Mouse (Mus musculus) bone marrow macrophage, adult 2 months (primary cell): ENCODE data around the gene Polk. TPM values are rescaled to one million over a fixed set of nuclear protein-coding genes. Genes with fewer than 3 reads are reported as not detected.

ENCODE experiments used
- H3K27ac ChIP-seq: 2 replicates; pipeline ENCODE4 v1.5.1; 2012; ENCODE audit warnings: low read depth, low read length; ENCODE audit not compliant: insufficient read depth
- H3K4me1 ChIP-seq: 2 replicates; pipeline ENCODE4 v1.6.1; 2012; ENCODE audit warnings: low read length; ENCODE audit not compliant: control insufficient read depth, insufficient read depth
- H3K4me3 ChIP-seq: 2 replicates; pipeline ENCODE4 v1.5.1; 2012; ENCODE audit warnings: mild to moderate bottlenecking, low read length, moderate library complexity; ENCODE audit not compliant: insufficient read depth
- CTCF ChIP-seq: IDR thresholded peaks from 2 replicates; pipeline ENCODE4 v1.5.1; 2012; ENCODE audit warnings: low read depth, mild to moderate bottlenecking, low read length, moderate library complexity
- POLR2A ChIP-seq: IDR thresholded peaks from 2 replicates; pipeline ENCODE4 v1.6.1; 2012; ENCODE audit warnings: mild to moderate bottlenecking, low read depth, low read length, borderline replicate concordance
- polyA plus RNA-seq: library from polyadenylated mRNA; stranded (reverse); fragments of >200 nt; gene quantifications from 2 replicates; pipeline ENCODE4 v1.2.4, GENCODE M21; 2012; ENCODE audit not compliant: missing spikeins, insufficient read depth, insufficient read length

The Polk gene
- polyA plus RNA-seq, 1 experiment, result 13.2 TPM

DNA sequence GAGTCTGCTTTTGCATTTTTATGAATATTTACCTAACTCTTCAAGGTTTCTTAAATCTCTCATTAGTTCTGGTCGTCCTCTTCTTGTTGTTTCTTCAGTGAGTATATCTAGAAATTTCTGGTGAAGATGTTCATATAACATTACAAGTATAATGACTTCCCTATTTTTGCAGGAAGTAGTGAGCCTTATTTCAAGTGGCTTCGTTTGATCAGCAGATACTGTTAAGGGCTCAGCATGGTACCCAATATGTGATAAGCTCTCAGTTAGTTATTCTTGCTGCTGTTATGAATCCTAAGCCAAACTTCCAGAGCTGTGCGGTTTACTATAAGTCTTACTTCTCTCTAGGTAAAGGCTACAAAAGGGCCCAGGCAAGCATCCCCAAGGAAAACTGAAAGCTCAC lies 12.8 kb downstream of the Polk start:
- Histone ChIP-seq H3K4me3 (no peak overlapping the region), H3K27ac (no peak overlapping the region), H3K4me1 (peaks cover 27% of the 10 kb centered on the region)
- TF ChIP-seq CTCF, result no peak
- no peak for TF ChIP-seq POLR2A

DNA sequence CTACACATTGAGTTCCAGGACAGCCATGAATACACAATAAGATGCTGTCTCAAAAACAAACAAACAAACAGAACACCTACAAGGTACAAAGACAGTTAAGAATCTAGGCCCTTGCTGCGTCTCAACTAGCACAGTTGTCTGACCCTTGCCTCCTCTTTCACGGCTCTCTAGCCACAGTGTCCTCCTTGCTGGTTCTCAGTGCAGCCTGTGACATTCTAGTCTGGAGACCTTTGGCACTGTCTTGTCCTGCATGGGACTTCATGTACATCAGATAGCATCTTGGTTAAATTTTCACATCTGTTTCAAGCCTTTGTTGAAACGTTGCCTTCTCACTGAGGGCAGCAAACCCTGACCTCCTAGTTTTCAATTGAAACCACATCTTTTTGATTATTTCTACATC lies 13.6 kb downstream of the Polk start:
- Histone ChIP-seq H3K4me1 (peaks cover 25% of the 10 kb centered on the region), H3K4me3 (no peak overlapping the region), H3K27ac (no peak overlapping the region)
- no peak for TF ChIP-seq POLR2A
- TF ChIP-seq CTCF, result no peak

DNA sequence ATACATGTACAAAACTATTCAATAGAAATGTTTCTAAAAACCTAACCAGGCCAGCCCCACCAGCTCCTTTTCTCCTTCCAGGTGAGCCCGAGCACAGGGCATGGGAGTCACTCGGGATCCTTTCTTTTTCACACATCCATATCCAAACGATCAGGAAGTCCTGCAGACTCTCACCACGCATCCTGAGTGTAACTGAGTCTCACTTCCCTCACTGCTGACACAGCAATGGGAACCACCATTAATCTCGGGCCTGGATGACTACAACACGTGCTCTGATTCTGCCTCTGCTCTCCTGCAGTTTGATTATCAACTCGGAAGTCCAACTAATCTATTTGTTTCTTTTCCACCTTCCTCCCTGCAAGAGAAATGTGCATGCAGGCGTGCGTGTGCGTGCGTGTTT lies 14.5 kb downstream of the Polk start:
- no peak for TF ChIP-seq CTCF
- TF ChIP-seq POLR2A, result no peak
- Histone ChIP-seq H3K27ac (no peak overlapping the region), H3K4me3 (no peak overlapping the region)

DNA sequence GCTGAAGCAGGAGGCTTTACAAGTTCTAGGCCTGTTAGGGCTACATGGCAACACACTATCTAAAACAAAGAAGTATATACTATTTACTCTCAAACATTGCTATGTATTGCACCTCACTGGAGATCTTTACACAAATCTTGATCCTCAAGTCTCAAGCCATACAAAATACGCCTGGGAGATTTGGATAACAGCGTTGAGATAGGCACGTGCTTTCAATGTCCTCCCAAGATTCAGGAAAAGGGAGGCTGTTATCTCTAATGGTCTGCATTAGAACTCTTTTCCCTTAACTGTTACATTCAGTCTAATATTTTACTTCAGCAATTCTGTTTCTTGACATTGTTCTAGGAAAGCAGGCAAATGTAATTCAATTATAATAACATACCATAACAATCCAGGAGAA lies 15.4 kb downstream of the Polk start:
- Histone ChIP-seq H3K4me1 (peaks cover 17% of the 10 kb centered on the region), H3K4me3 (no peak overlapping the region), H3K27ac (no peak overlapping the region)
- no peak for TF ChIP-seq POLR2A
- TF ChIP-seq CTCF, result no peak

More for the DNA sequence above, 14.5 kb downstream of the Polk start:
- H3K4me1 ChIP-seq, result peaks cover 20% of the 10 kb centered on the region

DNA sequence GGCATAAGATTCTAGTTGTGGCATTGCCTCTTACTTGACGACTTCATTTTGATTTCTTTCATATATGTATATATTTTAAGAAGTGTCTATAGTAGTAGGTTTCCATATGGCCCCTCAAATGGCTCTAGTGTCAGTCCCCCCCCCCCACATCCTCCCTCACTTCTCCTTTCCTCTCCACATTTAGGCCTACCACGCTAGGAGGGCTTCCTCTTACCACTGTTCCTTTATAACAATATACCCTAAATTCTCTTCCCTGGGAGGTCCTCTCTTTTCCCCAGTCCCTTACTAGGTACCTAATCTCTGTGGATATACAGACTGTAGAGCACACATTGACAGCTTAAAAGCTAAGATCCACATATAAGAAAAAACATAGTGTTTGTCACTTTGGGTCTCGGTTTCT lies 21.1 kb downstream of the Polk start:
- Histone ChIP-seq H3K27ac (no peak overlapping the region), H3K4me1 (peaks cover 12% of the 10 kb centered on the region), H3K4me3 (no peak overlapping the region)
- TF ChIP-seq CTCF, result no peak
- TF ChIP-seq POLR2A, result no peak

DNA sequence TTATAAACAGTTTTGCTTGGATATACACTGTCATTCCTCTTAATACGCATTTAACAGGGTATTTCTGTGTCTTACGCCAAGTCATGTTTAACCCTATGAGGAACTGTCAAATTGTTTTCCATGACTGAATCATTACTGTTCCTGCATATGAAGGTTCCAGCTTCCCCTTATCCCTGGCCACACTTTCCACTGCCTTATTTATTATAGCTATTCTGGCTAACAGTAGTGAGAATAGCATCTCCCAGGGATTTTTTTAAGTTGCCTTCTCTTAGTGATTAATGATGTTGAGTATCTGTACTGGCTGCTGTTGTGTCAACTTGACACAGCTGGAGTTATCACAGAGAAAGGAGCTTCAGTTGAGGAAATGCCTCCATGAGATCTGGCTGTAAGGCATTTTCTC lies 25.0 kb downstream of the Polk start:
- Histone ChIP-seq H3K4me3 (no peak overlapping the region), H3K27ac (no peak overlapping the region), H3K4me1 (peaks cover 16% of the 10 kb centered on the region)
- TF ChIP-seq CTCF (no peak), POLR2A (no peak)

DNA sequence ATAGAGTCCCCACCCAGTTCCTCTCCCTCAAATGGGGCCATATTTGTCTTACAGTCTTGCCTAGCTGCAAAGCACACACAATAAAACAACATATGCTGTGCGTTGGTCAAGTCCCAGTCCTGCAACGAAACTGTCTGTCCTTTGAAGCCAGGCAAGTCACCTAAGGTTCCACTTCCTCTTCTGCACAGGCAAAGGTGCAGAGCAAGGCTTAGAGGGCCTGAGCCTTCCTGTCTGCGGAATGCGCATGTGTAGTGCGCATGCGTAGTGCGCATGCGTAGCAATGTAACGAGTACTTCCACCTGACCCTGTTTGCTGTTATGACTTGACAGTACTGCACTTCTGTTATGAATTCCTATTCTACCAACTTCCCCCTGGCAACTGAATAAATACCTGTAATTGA lies 26.1 kb downstream of the Polk start:
- no peak overlapping the region for H3K27ac ChIP-seq
- H3K4me3 ChIP-seq, result no peak overlapping the region
- TF ChIP-seq POLR2A, result no peak
- TF ChIP-seq CTCF, result no peak
- peaks cover 24% of the 10 kb centered on the region for H3K4me1 ChIP-seq

DNA sequence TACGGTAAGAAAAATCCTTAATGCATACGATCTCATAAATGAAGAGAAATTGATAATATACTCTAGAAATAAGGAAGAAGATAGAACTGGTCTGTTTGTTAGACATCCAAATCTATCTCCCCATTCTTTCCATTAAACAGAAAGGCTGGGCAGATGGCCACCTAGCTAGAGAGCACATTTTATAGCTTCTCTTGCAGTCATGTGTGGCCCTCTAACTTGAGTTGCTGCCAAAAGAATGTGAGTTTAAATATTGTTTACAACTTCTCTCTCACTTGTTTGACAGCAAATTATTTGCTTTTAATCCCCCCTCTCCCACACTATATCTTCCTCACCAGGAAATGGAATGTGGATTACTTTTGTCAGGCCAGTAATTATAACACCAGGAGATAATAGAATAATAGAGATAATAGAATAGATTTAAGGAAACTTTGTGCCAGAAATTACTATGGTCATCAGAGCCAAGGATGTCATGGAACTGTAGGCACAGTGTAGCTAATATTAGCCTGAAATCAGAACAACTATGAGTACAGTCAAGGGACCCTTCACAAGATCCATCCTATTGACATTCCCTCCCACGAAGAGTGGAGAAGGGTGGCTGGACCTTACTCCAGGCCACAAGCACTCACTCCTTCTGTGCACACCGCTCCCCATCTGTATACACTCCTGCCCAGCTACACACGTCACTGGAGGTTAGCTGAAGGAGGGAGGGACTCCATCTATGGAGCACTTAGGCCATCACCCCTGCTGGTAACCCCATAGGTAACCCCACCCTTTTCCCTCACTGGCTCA lies 28.0 kb downstream of the Polk start:
- Histone ChIP-seq H3K27ac (no peak overlapping the region), H3K4me1 (peaks cover 27% of the 10 kb centered on the region), H3K4me3 (no peak overlapping the region)
- TF ChIP-seq CTCF, result no peak
- no peak for TF ChIP-seq POLR2A

DNA sequence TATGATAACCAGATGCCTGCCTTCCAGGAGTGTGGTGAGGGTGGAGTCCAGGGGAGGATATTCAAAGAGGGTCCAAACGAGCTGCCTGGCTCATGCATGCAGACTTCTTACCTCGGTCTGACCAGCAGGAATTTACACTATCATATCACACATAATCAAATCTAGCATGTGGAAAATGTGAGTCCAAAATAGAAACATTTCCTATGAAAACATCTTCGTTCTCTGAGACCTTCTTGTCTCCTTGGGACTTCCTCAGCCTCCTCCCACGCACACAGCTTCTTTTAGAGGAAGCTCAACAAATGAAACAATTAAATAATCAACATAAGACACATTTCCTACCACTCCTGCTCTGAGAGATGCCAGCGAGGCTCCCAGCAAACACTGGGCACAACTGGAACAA lies 30.5 kb downstream of the Polk start:
- no peak overlapping the region for H3K4me3 ChIP-seq
- TF ChIP-seq CTCF (no peak), POLR2A (no peak)
- peak overlapping the region; percentile 80 for H3K27ac ChIP-seq
- peaks cover 35% of the 10 kb centered on the region for H3K4me1 ChIP-seq

DNA sequence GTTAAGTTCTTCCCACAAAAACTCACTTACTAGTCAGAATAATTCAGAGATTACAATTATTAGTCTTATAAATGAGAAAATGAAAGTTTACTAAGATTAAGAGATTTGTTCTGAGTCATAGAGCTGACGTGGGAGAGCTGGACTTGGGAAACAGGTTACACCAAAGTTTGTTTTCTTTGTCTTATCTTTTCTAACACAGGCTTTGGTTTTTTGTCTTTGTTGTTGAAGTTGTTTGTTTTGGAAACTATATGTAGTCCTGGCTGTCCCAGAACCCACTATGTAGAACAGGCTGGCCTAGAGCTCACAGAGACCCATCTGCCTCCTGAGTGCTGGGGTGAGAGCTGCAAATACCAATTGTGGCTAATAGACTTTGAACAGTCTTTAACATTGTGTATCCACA lies 31.1 kb downstream of the Polk start:
- TF ChIP-seq CTCF, result no peak
- no peak for TF ChIP-seq POLR2A
- Histone ChIP-seq H3K4me1 (peaks cover 34% of the 10 kb centered on the region), H3K4me3 (peak overlapping the region; percentile 44), H3K27ac (peak overlapping the region; percentile 80)

DNA sequence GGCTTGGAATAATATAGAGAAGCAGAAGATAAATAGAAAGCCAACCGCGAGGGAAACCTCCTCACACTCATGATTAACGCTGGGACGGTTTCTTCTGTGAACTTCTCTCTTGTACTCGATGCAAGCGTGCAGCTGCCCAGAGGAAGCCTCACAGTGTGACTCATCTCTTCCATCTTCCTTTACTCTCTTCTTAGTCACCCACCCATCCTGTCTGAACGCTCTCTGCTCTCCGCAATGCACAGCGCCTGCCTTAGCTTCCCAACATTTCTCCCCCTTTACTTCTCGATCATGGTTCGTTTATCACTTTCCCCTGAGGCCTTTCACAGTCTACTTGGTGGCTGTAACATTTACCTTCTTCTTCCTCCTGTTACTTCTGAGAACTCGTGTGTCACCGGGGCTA lies 31.7 kb downstream of the Polk start:
- TF ChIP-seq POLR2A (no peak), CTCF (no peak)
- peak overlapping the region; percentile 44 for H3K4me3 ChIP-seq

More for the DNA sequence above, 31.7 kb downstream of the Polk start:
- Histone ChIP-seq H3K27ac (peak overlapping the region; percentile 80), H3K4me1 (peaks cover 32% of the 10 kb centered on the region)
